Mouse (Mus musculus) heart, adult 2 months (tissue): Measurements from ENCODE around the gene Src. TPM values are rescaled to one million over a fixed set of nuclear protein-coding genes. Genes with fewer than 3 reads are reported as not detected.
"Not testable (repeated sequence)": the region's sequence is repeated elsewhere in the genome, so short reads cannot be mapped to it uniquely, and the experiment has no call there.

Experiments
- DNase-seq, 2 experiments: peaks; one replicate each; pipeline ENCODE4 v3.0.0; 2021
- H3K27ac ChIP-seq: fragments of 200-600 bp; 2 replicates; pipeline ENCODE4 v1.8.1; 2022
- H3K27me3 ChIP-seq: fragments of 200-500 bp; 2 replicates; pipeline ENCODE4 v1.6.1; 2012; ENCODE audit warnings: mild to moderate bottlenecking, low read length, inconsistent platforms, mixed read lengths; ENCODE audit not compliant: control insufficient read depth, insufficient read depth
- H3K36me3 ChIP-seq: fragments of 200-500 bp; 2 replicates; pipeline ENCODE4 v1.6.1; 2012; ENCODE audit warnings: low read length, inconsistent platforms; ENCODE audit not compliant: control insufficient read depth, insufficient read depth
- H3K4me1 ChIP-seq: fragments of 200-500 bp; 2 replicates; pipeline ENCODE4 v1.6.1; 2011; ENCODE audit warnings: low read length; ENCODE audit not compliant: control insufficient read depth, insufficient read depth
- H3K4me3 ChIP-seq: fragments of 200-600 bp; 2 replicates; pipeline ENCODE4 v1.8.1; 2022
- H3K79me2 ChIP-seq: fragments of 200-500 bp; replicated peaks from 2 replicates; pipeline ENCODE4 v1.6.1; 2012; ENCODE audit warnings: mild to moderate bottlenecking, inconsistent platforms, low read length, moderate library complexity, mixed read lengths; ENCODE audit not compliant: control insufficient read depth, insufficient read depth
- H3K9ac ChIP-seq: fragments of 200-500 bp; 2 replicates; pipeline ENCODE4 v1.6.1; 2012; ENCODE audit warnings: low read depth, mild to moderate bottlenecking, control low read depth, inconsistent platforms, low read length, mixed read lengths
- CTCF ChIP-seq: fragments of 200-600 bp; IDR thresholded peaks from 2 replicates; pipeline ENCODE4 v1.8.1; 2022; ENCODE audit warnings: antibody characterized with exemption, mild to moderate bottlenecking, moderate library complexity
- EP300 ChIP-seq: fragments of 200-500 bp; IDR thresholded peaks from 2 replicates; pipeline ENCODE4 v1.6.1; 2011; ENCODE audit warnings: low read depth, low read length, control low read depth; ENCODE audit not compliant: insufficient read depth
- POLR2A ChIP-seq: fragments of 200-500 bp; IDR thresholded peaks from 2 replicates; pipeline ENCODE4 v1.6.1; 2011; ENCODE audit warnings: mild to moderate bottlenecking, low read depth, low read length, control low read depth; ENCODE audit not compliant: insufficient read depth
- WGBS: fragments of 180-500 bp; shearing (Covaris S2); methylation state at CpG from one replicate; pipeline ENCODE4 v1.1.7; 2018; 5-methylcytosine and 5-hydroxymethylcytosine counted together
- intact Hi-C: fragments of 180-260 bp; cut with DNase I; formaldehyde crosslinking; loops from one replicate; pipeline ENCODE4 v1.15.1; 2025
- polyA plus RNA-seq: library from polyadenylated mRNA; depleted of rRNA; stranded (reverse); fragments of >200 nt; gene quantifications from 2 replicates; pipeline ENCODE4 v1.2.3, GENCODE M21; 2012
- total RNA-seq, 2 experiments: library from RNA; stranded (reverse); gene quantifications; 2 replicates each; pipeline ENCODE4 v1.2.3; 2021

Gene Src
- total and polyA plus RNA-seq, 3 experiments = 4.0 to 5.8 (median 4.1) TPM

GRCm38 (mm10) chr2:157475437-157476379 lies 57.5 kb downstream of the Src start:
- Histone ChIP-seq H3K79me2 (no peaks in the 10 kb centered on the region), H3K9ac (no peak overlapping the region), H3K4me3 (no peak overlapping the region), H3K4me1 (no peaks in the 10 kb centered on the region), H3K27me3 (no peaks in the 10 kb centered on the region), H3K27ac (no peak overlapping the region), H3K36me3 (no peaks in the 10 kb centered on the region)
- no peak for TF ChIP-seq POLR2A
- no peak for TF ChIP-seq EP300
- TF ChIP-seq CTCF = no peak
- WGBS = 48% methylated on average over 13 of the region's 13 CpGs
- intact Hi-C loops = no loop called here
- no peak for DNase-seq

DNA sequence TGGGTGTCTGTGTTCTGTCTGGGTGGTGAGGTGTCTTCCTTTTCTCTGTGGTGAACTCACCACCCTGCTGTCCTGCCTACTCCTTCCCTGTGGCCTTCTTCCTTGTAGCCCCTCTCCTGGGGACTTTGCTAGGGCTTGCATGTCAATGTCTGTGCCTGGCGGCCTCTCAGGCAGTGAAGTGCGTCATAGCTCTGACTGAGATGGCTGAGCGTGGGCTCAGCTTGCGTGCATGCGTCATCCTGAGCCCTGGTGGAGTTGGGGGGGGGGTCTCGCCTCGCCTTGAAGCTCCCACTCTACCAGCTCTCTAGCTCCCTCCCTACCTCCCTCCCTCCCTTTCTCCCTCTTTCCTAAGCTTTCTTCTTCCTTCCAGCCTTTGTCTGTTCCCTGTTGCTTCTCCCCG lies 60.4 kb downstream of the Src start:
- Histone ChIP-seq H3K4me3 (no peak overlapping the region), H3K9ac (no peak overlapping the region), H3K27ac (no peak overlapping the region), H3K36me3 (no peaks in the 10 kb centered on the region), H3K27me3 (no peaks in the 10 kb centered on the region), H3K79me2 (no peaks in the 10 kb centered on the region), H3K4me1 (no peaks in the 10 kb centered on the region)
- WGBS = 68% methylated on average over 8 of the region's 8 CpGs
- TF ChIP-seq EP300 = no peak
- no peak for TF ChIP-seq CTCF
- TF ChIP-seq POLR2A = no peak
- DNase-seq = no peak
- intact Hi-C loops = no loop called here

DNA sequence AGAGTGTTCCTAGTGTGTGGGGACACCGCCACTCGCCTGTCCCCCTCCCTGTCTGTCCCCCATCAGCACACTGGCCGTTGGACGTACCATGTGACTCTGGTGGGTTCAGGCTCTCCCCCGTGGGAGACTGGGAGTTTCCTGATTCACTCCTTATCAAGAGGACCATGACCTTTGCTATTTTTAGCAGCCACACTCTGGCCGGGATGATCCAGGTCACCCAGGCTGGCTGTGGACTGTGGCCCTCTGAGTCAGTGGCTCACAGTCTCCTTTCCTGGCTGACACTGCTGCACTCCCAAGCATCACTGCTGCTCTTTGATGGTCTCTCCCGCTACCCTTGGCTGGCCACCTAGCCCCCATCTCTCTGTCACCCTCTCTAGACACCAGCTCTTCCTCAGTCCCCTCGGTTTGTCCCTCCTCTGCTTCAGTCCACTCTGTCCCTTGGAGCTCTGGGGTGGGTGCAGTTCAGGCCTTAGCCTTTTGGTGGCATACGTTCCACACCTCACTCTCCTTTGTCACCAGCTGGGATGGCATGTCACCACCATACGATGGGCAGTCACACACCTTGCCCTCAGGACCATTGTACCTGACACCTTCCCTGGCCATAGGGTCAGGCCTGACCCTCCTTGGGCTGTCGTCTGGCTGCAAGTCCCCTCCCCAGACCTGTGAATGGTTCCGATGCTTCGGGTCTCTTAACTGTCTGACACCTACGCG lies 61.8 kb downstream of the Src start:
- H3K4me1 ChIP-seq = no peaks in the 10 kb centered on the region
- intact Hi-C loops = loop anchor here (1.0 to 5.0 kb wide), 2 partner anchors 57 to 91 kb away; partner anchors contain the start of gene Blcap
- no peaks in the 10 kb centered on the region for H3K36me3 ChIP-seq
- H3K9ac ChIP-seq = no peak overlapping the region
- H3K27me3 ChIP-seq = no peaks in the 10 kb centered on the region
- H3K27ac ChIP-seq = no peak overlapping the region
- no peak overlapping the region for H3K4me3 ChIP-seq
- WGBS = 31% methylated on average over 15 of the region's 15 CpGs
- TF ChIP-seq EP300 = no peak
- peak; percentile 81 for TF ChIP-seq CTCF
- no peak for TF ChIP-seq POLR2A
- peak; percentile 28 to 42 for DNase-seq
- H3K79me2 ChIP-seq = no peaks in the 10 kb centered on the region

DNA sequence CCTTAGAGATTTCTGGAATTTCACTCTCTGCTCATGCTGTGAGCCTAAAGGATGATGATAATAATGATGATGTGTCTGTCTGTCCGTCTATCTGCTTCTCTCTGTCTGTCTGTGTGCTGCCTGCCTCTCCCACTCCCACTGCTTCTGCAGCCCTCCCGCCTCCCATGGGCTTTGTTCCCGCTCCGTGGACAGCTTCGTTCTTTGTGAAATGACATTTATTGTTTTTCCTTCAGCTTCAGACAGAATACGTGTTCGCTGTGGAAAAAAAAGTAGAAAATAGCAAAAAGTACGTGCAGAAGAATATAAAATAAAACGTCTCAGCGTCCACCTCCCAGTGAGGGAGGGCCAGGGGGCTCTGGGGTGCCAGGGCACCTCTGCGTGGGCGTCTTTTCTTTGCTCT lies 64.5 kb downstream of the Src start:
- no peak overlapping the region for H3K4me3 ChIP-seq
- TF ChIP-seq EP300 (no peak), CTCF (no peak), POLR2A (no peak)
- WGBS = 52% methylated on average over 12 of the region's 12 CpGs
- no peak overlapping the region for H3K27ac ChIP-seq
- intact Hi-C loops = loop anchor here (5.0 kb wide), 1 partner anchor 55 kb away; no protein-coding TSS in a partner anchor
- DNase-seq = no peak
- H3K27me3 ChIP-seq = no peaks in the 10 kb centered on the region
- no peaks in the 10 kb centered on the region for H3K36me3 ChIP-seq
- H3K4me1 ChIP-seq = no peaks in the 10 kb centered on the region
- no peak overlapping the region for H3K9ac ChIP-seq
- H3K79me2 ChIP-seq = no peaks in the 10 kb centered on the region

GRCm38 (mm10) chr2:157486559-157486958 lies 68.3 kb downstream of the Src start:
- H3K27me3 ChIP-seq, H3K9ac ChIP-seq, H3K79me2 ChIP-seq, DNase-seq, H3K36me3 ChIP-seq, intact Hi-C loops, H3K4me1 ChIP-seq, H3K4me3 ChIP-seq, H3K27ac ChIP-seq: not testable (repeated sequence)
- WGBS = 92% methylated on average over 5 of the region's 5 CpGs

DNA sequence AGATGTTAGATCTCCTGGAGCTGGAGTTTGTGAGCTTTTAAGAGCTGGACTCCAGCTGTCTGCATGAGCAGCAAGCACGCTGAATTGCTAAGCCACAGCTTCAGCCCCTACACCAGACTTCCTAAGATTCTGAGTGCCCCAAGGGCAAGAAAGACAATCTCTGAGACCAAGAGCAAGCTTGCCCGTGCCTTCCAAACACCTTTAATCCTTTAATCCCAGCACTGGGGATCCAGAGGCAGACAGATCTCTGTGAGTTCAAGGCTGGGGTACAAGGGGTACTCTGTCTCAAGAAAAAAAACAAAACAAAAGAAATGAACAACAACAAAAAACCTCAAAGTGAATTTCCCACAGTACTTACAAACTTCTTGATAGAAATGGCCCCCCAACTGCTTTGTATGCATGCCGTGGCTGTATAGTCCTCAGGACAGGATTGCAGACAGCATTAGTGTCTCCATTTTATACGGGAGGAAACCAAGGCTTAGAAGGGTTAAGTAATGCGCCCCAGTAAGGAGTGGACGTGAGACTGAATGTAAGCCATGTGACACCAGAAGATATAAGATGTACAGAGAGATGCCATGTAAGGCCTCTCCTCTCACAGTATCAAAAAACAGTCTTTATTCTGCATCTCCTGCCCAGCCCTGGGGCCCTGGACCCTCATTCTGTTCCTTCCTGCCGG lies 68.9 kb downstream of the Src start:
- intact Hi-C loops = no loop called here
- Histone ChIP-seq H3K9ac (no peak overlapping the region), H3K4me1 (no peaks in the 10 kb centered on the region), H3K4me3 (no peak overlapping the region), H3K79me2 (no peaks in the 10 kb centered on the region), H3K27ac (no peak overlapping the region), H3K27me3 (no peaks in the 10 kb centered on the region), H3K36me3 (no peaks in the 10 kb centered on the region)
- TF ChIP-seq CTCF (no peak), POLR2A (no peak), EP300 (no peak)
- WGBS = 61% methylated on average over 7 of the region's 7 CpGs
- DNase-seq = no peak
